Mouse (Mus musculus) cerebellum, postnatal 10 days (tissue): ENCODE data around the gene Capns1.

ENCODE experiments used
- DNase-seq, 2 experiments: peaks; one replicate each; pipeline ENCODE4 v3.0.0; 2021; ENCODE audit warnings: mixed read lengths in 2 of 2

Gene Capns1

GRCm38 (mm10) chr7:30170283-30170951 lies 28.2 kb downstream of the Capns1 start:
- no peak for DNase-seq

- peak; percentile 93 to 96 for DNase-seq
Measured at GRCm38 (mm10) chr7:30169583-30170282, 28.9 kb downstream of the Capns1 start, which contains the start of gene Zfp146. Gene Zfp146 (minus strand): TSS chr7:30169750.

- no peak for DNase-seq
Measured at GRCm38 (mm10) chr7:30168914-30169582, 29.6 kb downstream of the Capns1 start.

GRCm38 (mm10) chr7:30164745-30165144 lies 33.9 kb downstream of the Capns1 start:
- DNase-seq, result no peak

- no peak for DNase-seq
Measured at GRCm38 (mm10) chr7:30163113-30163512, 35.5 kb downstream of the Capns1 start.

GRCm38 (mm10) chr7:30155507-30155906 lies 43.1 kb downstream of the Capns1 start:
- DNase-seq, result no peak

- no peak for DNase-seq
Measured at GRCm38 (mm10) chr7:30154040-30154439, 44.6 kb downstream of the Capns1 start.

- no peak for DNase-seq
Measured at GRCm38 (mm10) chr7:30147011-30147410, 51.6 kb downstream of the Capns1 start.

GRCm38 (mm10) chr7:30143555-30144209 lies 54.9 kb downstream of the Capns1 start:
- DNase-seq, result peak; percentile 92 to 96

GRCm38 (mm10) chr7:30143170-30143554 lies 55.4 kb downstream of the Capns1 start:
- DNase-seq, result peak in 1 of 2 experiments; percentile 17
